Comparison of ENCODE assay signal across 14 mouse cellular contexts in the genomic region with DNA sequence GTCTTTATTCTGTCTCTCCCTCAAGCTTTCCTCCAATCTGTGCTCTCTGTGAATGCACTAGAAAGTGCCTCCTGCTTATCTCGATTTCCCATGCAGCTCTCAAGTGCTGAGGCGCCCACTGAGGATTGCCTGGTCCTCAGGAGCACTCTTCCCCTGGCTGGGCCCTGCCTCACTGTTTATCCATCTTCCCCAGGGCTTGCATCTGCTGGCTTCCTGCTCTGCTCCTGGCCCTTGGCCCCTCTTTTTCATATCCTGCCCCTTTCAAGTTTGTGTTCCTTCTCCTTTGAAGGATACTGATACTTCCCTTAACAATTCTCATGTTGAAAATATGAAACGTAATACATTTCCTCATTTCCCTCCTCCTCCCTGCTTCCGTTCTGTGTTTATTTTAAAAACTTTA.
"Had no signal": no experiment of that assay in that cellular context is flagged by ENCODE, and none has a peak within 500 bp of the region (broad histone marks: within the 10 kb centered on the region; RNA-seq: fewer than 3 reads in every experiment).

No protein-coding gene starts in this region.

- H3K4me1 ChIP-seq: limb, embryonic 12.5 days had no signal

- DNase-seq: kidney, adult 11 months; kidney, adult 9 months; kidney, postnatal 36 days; liver; lung, postnatal 14 days; right cerebral cortex, postnatal 4 days; spleen, adult 18-20 months; thymus, adult 18-20 months; thymus, postnatal 14 days had no signal

- H3K9me3 ChIP-seq: limb, embryonic 12.5 days; neural tube, embryonic 12.5 days had no signal

- H3K4me2 ChIP-seq: limb, embryonic 12.5 days; neural tube, embryonic 12.5 days had no signal

- H3K27me3 ChIP-seq: neural tube, embryonic 12.5 days had no signal

- H3K27ac ChIP-seq: kidney, postnatal 0 days; layer of hippocampus, adult 2 months; limb, embryonic 12.5 days; liver, embryonic 14.5 days; neural tube, embryonic 12.5 days had no signal

- H3K36me3 ChIP-seq: limb, embryonic 12.5 days; neural tube, embryonic 12.5 days had no signal

- H3K4me3 ChIP-seq: layer of hippocampus, adult 2 months; limb, embryonic 12.5 days; neural tube, embryonic 12.5 days had no signal

- H3K9ac ChIP-seq: limb, embryonic 12.5 days; liver, embryonic 14.5 days; neural tube, embryonic 12.5 days had no signal
